Mouse (Mus musculus): ENCODE results near the gene Slc43a1.
"Not testable (repeated sequence)": the region's sequence is repeated elsewhere in the genome, so short reads cannot be mapped to it uniquely, and the experiment has no call there.

DNA sequence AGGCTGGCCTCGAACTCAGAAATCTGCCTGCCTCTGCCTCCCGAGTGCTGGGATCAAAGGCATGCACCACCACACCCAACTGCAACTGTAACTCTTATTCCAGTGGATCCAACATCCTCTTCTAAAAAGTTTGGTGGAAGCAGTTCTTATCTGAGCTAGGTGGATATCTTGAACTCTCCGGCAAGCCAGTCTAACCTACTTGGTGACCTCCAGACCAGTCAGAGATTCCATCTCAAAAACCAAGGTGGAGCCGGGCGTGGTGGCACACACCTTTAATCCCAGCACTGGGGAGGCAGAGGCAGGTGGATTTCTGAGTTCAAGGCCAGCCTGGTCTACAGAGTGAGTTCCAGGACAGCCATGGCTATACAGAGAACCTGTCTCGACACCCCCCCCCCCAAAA, 58.0 kb downstream of the Slc43a1 start:
- TF ChIP-seq CHD2 (IDR thresholded peaks at IDR 0.05; ENCODE audit: low read depth, low read length); MAFK (IDR thresholded peaks at IDR 0.05; ENCODE audit: insufficient read depth, low read depth, low read length); ZNF384 (IDR thresholded peaks at IDR 0.05; ENCODE audit: low read depth, low read length); ZC3H11A (IDR thresholded peaks at IDR 0.05; ENCODE audit: borderline replicate concordance, low read depth, low read length): not testable (repeated sequence)

Data from ES-E14 (cell line).